Mouse (Mus musculus) erythroid progenitor cell, adult 5-6 weeks (primary cell): Measurements from ENCODE around the gene Pdcd7. TPM values are rescaled to one million over a fixed set of nuclear protein-coding genes. Genes with fewer than 3 reads are reported as not detected.

Source experiments
- ATAC-seq: replicated peaks from 2 replicates; pipeline ENCODE4 v1.8.0; 2016; ENCODE audit warnings: moderate number of reproducible peaks, mild to moderate bottlenecking, moderate TSS enrichment, inconsistent platforms; ENCODE audit not compliant: poor library complexity, low FRiP score, severe bottlenecking
- total RNA-seq, 2 experiments: library from RNA; stranded (forward) in 1 of 2; stranded (reverse) in 1 of 2; fragments of 150-400 nt in 1 of 2; fragments of 186-747, 209-891 nt in 1 of 2; gene quantifications; 2 replicates each; pipeline versions ENCODE4 v1.2.3 to v1.2.4; 2015 to 2017; ENCODE audit warnings: low replicate concordance in 2 of 2

Gene Pdcd7
- total RNA-seq, 2 experiments from 2014 or later: 8.4 to 13.4 TPM

GRCm38 (mm10) chr9:65353251-65353650, 7.3 kb downstream of the Pdcd7 start:
- ATAC-seq: no peak

GRCm38 (mm10) chr9:65356561-65356960, 10.7 kb downstream of the Pdcd7 start:
- no peak for ATAC-seq

- no peak for ATAC-seq
Measured at GRCm38 (mm10) chr9:65356971-65357370, 11.1 kb downstream of the Pdcd7 start.

- peak; percentile 97 for ATAC-seq
Measured at GRCm38 (mm10) chr9:65358956-65359480, 13.1 kb downstream of the Pdcd7 start.

GRCm38 (mm10) chr9:65360641-65361448, 14.9 kb downstream of the Pdcd7 start, which contains the start of gene Ubap1l:
Gene Ubap1l, plus strand, starts transcription at chr9:65361041.
- ATAC-seq: no peak

- ATAC-seq: no peak
Measured at GRCm38 (mm10) chr9:65363684-65364083, 17.8 kb downstream of the Pdcd7 start.

- ATAC-seq: no peak
Measured at GRCm38 (mm10) chr9:65365721-65366120, 19.8 kb downstream of the Pdcd7 start.

- peak; percentile 30; the same call in 1 of the 2 replicates for ATAC-seq
Measured at GRCm38 (mm10) chr9:65371756-65372155, 25.9 kb downstream of the Pdcd7 start.

- ATAC-seq: no peak
Measured at GRCm38 (mm10) chr9:65372449-65372848, 26.5 kb downstream of the Pdcd7 start.

GRCm38 (mm10) chr9:65374468-65375162, 28.7 kb downstream of the Pdcd7 start:
- ATAC-seq: no peak

GRCm38 (mm10) chr9:65375163-65375934, 29.4 kb downstream of the Pdcd7 start:
- ATAC-seq: no peak

GRCm38 (mm10) chr9:65381017-65381590, 35.2 kb downstream of the Pdcd7 start:
- no peak for ATAC-seq

GRCm38 (mm10) chr9:65382031-65382750, 36.3 kb downstream of the Pdcd7 start:
- no peak for ATAC-seq

GRCm38 (mm10) chr9:65382751-65383097, 36.8 kb downstream of the Pdcd7 start:
- no peak for ATAC-seq

- no peak; the same call in 1 of the 2 replicates for ATAC-seq
Measured at GRCm38 (mm10) chr9:65384276-65384675, 38.4 kb downstream of the Pdcd7 start.

GRCm38 (mm10) chr9:65386373-65387140, 40.7 kb downstream of the Pdcd7 start:
- ATAC-seq: no peak

GRCm38 (mm10) chr9:65390752-65391612, 45.1 kb downstream of the Pdcd7 start:
- no peak for ATAC-seq

GRCm38 (mm10) chr9:65391613-65391964, 45.7 kb downstream of the Pdcd7 start, which contains the start of gene Kbtbd13:
Gene Kbtbd13, minus strand, starts transcription at chr9:65391652.
- no peak for ATAC-seq
